Mouse (Mus musculus) frontal cortex, adult 2 months (tissue): ENCODE measurements around the gene Tcstv3. TPM values are rescaled to one million over a fixed set of nuclear protein-coding genes. Genes with fewer than 3 reads are reported as not detected.
"Not testable (repeated sequence)": the region's sequence is repeated elsewhere in the genome, so short reads cannot be mapped to it uniquely, and the experiment has no call there.

Experiments used
- DNase-seq, 2 experiments: peaks; one replicate each; pipeline ENCODE4 v3.0.0; 2022; ENCODE audit warnings: low spot score in 1 of 2; ENCODE audit errors: extremely low spot score in 1 of 2
- polyA plus RNA-seq: library from polyadenylated mRNA; depleted of rRNA; stranded (reverse); fragments of >200 nt; gene quantifications from 2 replicates; pipeline ENCODE4 v1.2.3, GENCODE M21; 2012; rRNA removed

Gene Tcstv3
- polyA plus RNA-seq: not detected in 2 replicates

DNA sequence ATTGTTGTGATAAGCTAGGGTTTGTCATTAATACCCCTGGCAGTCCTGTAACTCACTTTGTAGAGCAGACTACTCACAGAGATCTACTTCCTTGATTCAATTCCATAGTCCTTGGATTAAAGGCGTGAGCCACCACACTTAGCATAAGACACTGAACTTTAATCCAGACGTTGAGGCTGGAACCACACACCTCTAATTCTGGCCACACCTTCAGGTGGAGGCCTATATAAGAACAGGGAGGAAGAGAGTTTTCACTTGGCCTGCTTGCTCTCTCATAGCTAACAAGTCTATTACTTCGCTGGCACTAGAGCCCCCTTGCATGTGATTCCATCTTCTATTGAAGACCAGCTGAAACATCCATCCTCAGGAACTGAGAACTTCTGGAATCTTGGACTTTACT is at the start of gene Tcstv3:
Tcstv3 (plus strand) TSS at position 301 of the 400 bp plus-strand sequence.
- DNase-seq: not testable (repeated sequence)

DNA sequence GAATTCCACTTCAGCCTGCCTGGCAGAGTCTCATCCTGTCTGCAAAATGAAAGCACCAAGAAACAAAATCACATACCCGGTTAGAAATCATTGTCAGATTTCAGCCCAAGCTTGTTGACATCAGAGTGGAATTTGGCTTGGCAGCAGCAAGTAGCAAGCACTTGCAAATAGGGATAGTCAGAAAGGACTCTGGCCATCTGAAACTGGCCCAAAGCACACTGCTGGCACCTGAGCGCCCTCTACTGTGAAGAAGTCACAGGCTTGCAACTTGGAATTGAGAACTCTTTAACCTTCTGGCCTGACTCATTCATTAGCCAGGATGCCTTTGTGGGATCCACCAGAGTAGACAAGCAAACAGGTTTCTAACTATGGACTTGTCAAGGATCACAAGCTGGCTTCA is 38.8 kb upstream of the Tcstv3 start:
- not testable (repeated sequence) for DNase-seq

DNA sequence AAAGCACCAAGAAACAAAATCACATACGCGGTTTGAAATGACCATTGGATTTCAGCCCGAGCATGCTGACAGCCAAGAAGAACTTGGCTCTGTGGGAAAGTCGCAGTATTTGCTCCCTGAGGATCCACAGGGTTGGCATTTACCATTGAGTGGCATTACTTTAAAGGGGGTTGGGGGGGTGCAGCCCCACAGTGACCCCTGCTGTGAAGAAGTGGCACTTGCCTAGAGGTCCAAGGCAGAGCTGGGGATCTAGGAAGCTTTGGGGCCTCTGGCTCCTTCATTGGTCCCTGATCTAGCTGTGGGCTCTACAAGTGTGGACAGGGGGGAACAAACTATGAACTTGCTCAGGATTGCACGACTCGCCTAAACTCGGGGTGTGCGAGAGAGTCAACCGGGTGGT is 37.9 kb upstream of the Tcstv3 start:
- DNase-seq: no peak

DNA sequence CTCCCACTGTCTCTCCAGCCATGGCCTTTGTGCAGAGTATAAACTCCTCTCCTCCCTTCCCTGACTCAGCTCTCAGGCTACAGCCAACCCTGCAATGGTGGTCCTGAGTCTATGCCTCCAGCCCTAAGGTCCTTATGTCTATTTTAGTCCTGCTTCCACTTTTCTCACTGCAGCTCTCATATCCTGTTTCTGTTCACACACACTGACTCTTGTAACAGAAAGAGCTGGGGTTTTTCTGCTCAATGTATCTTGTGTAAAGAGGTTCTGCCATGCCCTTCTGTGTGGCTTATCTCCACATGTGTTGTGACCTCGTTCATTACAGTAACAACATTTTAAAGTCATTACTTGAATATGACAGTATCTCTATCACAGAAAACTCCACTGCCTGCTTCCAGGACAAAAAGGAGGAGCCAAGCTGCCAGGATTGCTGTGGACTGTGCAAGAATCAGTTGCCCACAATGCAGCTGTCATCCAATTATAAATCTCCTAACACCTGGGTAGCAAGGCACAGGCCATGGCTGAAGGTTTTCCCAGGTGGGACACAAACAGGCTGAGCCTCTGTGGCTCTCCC is 17.3 kb upstream of the Tcstv3 start:
- DNase-seq: no peak

DNA sequence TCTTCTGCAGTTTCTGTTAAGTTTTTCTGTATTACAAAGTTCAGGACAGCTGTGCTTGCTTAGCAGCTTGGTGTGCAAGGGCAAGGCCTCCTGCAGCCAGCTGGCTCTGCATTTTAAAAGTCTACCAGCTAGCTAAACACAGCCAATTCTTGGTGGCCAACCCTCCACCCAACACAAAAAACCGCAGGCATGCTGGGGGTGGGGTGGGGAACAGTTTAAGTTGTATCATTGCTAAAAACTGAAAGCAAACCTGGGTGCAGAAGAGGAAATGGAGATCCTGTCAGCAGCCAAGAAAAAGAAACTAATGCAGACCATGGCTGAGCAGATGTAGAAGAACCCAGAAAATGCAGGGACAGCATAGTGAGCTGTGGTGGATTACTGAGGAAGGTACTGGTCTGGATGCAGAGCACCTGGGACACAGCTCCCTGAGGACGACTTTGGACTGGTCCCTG is 16.7 kb upstream of the Tcstv3 start, which contains the start of gene BC147527:
BC147527 (plus strand) TSS at position 402 of the 452 bp plus-strand sequence.
- DNase-seq: no peak

DNA sequence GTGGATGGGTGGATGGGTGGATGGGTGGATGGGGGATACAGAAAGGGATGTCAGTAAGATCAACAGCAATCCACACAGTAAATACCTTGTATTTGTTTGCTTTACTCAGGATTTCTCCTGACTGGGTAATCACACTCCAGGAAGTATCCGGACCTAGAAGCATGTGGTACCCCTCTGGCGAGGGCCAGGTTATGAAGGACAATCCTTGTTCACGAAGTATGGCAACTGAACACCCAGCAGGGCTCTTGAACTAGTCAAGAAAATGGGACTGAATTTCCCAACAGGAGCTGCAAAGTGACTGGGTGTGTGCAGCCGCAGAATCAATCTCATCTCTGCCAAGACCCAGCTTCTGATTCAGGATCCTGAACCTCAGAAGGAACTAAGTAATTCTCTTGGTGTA is 15.8 kb upstream of the Tcstv3 start:
- DNase-seq: no peak

DNA sequence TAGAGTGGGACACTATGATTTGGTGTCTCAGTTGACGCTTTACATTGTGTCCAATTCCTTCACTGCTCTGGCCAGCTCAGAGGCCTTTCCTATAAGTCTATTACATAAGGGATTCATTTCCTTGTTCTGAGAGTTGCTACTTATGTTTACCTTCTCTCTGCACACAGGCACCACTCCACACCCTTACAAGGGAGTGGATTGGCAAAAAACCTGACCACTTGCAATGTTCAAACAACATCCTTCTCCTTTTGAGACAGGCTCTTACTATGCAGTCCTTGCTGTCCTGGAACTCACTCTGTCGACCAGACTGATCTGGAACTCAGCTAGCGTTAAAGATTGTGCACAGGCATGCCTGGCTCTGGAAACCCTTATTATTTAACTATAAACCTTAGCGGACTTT is 5.9 kb upstream of the Tcstv3 start:
- no peak for DNase-seq

DNA sequence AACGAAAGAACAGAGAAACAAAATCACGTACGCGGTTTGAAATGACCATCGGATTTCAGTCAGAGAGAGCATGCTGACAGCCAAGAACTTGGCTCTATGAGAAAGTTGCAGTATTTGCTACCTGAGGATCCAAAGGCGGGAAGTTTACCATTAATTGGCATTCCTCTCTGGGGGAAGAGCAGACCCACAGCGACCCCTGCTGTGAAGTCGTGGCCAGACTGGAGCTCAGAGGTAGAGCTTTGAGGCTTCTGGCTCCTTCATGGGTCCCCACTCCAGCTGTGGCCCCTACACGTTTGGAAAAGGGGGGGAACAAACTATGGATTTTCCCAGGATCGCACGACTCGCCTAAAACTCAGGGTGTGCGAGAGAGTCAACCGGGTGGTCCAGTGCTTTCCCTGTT is 3.1 kb upstream of the Tcstv3 start:
- no peak for DNase-seq

DNA sequence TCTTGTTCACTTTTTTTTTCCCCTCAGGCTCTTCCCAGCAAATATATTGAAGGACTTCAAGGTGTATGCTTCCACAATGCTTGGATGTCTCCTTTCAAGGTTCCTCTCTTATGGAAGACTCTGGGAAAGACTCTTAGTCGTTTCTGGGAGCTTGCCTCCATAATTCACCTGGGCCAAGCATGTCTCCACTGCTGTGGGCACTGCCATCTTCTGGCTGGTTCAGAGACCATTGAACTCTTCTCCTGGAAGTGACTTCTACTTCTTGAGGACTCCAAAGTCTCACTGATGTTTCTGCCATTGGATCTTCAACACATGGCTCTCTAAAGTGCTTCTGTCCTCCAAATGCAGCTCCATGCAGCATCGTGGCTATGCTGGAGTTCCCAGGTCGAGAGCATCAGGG is 3.5 kb downstream of the Tcstv3 start:
- no peak for DNase-seq

DNA sequence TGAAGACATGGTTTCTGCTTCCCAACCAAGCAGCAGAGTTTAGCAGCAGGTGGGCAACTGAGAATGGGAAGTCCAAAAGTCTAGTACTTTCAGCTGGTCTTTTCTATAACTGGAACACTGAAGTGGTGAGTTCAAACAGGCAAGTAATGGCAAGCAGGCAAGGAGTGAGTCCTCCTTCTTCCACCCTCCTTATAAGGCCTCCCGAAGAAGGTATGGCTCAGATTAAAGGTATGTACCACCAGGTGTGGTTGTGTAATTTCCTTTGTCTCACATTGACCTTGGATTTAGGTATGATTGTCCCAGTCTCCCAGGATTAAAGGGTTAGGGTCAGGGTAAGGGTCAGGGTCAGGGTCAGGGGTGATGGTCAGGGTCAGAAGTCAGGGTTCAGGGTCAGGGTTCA is 4.0 kb downstream of the Tcstv3 start:
- DNase-seq: no peak

Other genes with a start within 250 kb of the Tcstv3 start
- gene Gm20767, start 176.6 kb upstream of the Tcstv3 start, polyA plus RNA-seq: not detected in 2 replicates
- not detected in 2 replicates for gene Gm21818, start 144.4 kb upstream of the Tcstv3 start, polyA plus RNA-seq
- not detected in 2 replicates for gene Gm21762, start 100.9 kb upstream of the Tcstv3 start, polyA plus RNA-seq
- gene Gm21731, start 77.8 kb upstream of the Tcstv3 start, polyA plus RNA-seq: not detected in 2 replicates
- gene AF067061, start 53.8 kb upstream of the Tcstv3 start, polyA plus RNA-seq: not detected in 2 replicates
- gene BC147527, start 16.5 kb upstream of the Tcstv3 start, polyA plus RNA-seq: 0.15 and 0.20 TPM in 2 replicates